Mouse (Mus musculus): Measurements from ENCODE around the gene Tnc.
A peak's percentile ranks its signal among the peaks of the same experiment; 100 is the strongest.

Gene Tnc

DNA sequence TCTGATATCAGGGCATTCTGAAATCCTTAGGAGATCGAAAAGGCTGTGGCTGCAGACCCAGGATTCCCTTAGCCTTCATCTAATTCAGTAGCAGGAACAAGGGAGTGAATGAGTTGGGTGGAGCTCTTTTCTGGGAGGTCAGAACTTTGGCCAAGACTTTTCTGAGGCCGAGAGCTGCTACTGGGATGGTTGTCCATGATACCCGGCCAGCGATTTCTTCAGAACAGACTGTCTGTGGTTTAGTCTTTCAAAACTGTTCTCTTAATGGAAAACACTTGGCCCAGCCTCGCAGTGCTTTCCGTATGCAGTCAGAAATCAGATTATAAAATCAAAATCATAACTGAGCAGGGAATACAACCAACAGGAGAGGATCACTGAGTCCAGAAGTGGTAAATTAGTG is 21.2 kb downstream of the Tnc start:
- no peak for DNase-seq (ENCODE audit: low spot score in 2 of 2)

DNA sequence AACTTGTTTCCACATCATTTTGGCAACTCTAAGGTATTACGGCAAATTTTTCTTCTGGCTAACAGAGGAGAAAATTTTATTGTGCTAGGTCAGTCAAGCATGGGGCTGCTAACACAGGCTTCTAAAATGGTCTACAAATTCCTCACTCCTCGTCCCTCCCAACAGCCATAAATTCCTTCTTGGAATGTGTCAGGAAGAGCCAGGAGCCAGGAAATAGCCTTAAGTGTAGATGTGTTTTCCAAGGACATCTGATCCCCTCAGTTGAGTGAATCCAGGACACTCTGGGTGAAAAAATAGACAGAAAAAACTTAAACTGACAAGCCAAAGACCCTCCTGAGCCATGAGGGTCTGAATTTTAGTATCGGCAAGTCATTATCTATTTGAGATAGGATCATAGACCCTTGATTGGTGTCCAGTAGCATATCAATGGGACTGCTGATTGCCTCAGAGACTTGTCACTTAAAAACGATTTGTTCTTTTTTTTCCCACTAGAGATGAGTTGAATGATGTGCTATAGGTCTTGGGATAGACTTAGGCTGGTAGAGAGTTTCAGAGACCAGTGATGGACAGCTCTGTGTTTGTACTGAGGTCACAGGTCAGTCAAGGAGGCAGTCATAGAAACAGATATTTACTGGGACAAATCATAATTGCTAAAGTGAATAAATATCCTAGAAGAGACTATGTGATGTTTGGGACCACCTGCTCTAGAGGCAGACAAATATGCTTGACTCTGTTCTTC is 22.6 kb downstream of the Tnc start:
- no peak for DNase-seq (ENCODE audit: low spot score in 2 of 2)

- DNase-seq (ENCODE audit: low spot score in 2 of 2): no peak
Observed at GRCm38 (mm10) chr4:64020930-64021589, 25.8 kb downstream of the Tnc start.

DNA sequence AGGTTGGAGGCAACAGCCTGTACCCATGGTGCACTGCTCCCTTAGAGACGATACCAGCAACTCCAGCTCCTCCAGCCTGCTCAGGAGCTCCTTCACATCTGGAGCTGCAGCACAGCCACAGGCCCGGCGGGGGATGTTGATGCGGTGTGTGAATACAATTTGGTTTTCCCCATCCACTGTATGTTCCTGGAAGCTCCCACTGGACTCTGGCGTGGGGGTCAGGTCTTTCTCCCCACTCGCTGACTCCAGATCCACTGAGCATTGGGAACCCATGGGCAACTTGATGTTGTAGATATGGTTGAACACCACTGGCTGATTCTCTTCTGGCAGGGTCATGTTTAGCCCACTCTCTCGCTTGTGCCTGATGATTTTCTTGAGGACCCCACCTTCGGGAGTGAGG is 26.7 kb downstream of the Tnc start:
- DNase-seq (ENCODE audit: low spot score in 2 of 2): no peak

GRCm38 (mm10) chr4:64011308-64011707 is 35.5 kb downstream of the Tnc start:
- no peak for DNase-seq (ENCODE audit: low spot score in 2 of 2)

DNA sequence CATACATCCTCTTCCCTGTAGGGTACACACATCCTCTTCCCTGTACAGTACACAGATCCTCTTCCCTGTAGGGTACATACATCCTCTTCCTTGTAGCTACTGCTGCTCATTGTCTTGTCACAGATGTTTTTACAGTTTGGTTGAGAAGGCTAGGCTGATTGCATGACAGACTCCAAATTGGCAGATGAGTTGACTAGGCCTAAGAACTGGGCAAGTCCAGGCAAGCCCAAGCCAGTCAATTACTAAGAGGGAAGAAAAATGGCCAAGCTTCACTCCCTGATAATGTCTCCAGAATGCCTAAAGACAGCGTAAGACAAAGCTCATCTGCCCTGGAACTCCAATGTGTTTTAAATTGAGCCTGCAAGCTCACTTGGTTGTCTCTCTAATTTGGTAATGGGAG is 36.9 kb downstream of the Tnc start:
- DNase-seq (ENCODE audit: low spot score in 2 of 2): no peak

DNA sequence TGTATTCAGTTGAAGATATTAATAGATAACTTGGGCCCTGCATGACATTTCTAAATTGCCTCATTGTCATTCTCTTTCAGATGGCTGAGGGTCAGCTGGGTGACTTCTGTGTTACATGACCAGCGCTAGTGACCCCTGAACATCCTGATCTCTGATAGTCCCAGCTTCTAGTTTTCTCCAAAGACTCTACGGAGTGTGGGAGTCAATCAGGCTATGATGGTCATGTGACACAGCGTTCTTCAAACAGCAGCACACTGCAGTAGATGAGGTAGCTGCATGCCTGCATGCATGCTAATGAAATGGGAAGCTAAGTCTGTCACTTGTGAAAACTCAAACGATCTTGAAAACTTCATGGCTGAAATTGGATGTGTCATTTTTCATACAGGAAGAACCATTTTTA is 41.6 kb downstream of the Tnc start:
- no peak for DNase-seq (ENCODE audit: low spot score in 2 of 2)

GRCm38 (mm10) chr4:64003677-64004076 is 43.1 kb downstream of the Tnc start:
- no peak for DNase-seq (ENCODE audit: low spot score in 2 of 2)

DNA sequence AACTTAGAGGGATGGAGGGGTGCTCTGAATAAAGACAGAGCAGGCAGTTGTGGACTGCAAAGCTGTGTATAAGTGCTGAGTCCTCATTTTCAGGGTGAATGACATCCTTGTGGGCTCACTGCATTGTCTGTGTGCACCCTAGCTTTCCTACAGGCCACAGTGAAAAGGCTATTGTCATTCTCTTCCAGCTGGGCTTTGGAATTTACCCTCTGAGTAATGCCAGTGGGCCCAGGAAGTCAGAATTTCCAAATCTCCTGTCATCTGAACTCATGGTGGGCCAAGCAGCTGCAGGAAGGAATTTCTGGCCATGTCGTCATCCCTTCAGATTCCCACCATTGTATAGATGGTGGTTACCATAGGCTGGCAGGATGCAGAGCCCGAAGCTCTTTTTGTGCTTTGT is 44.6 kb downstream of the Tnc start:
- no peak for DNase-seq (ENCODE audit: low spot score in 2 of 2)

- DNase-seq (ENCODE audit: low spot score in 2 of 2): no peak
Observed at GRCm38 (mm10) chr4:64000788-64001187, 46.0 kb downstream of the Tnc start.

GRCm38 (mm10) chr4:64000293-64000692 is 46.5 kb downstream of the Tnc start:
- no peak for DNase-seq (ENCODE audit: low spot score in 2 of 2)

- DNase-seq (ENCODE audit: low spot score in 2 of 2): no peak
Observed at GRCm38 (mm10) chr4:63993462-63994113, 53.2 kb downstream of the Tnc start.

GRCm38 (mm10) chr4:63990216-63990615 is 56.6 kb downstream of the Tnc start:
- peak in 1 of 2 experiments; percentile 8 for DNase-seq (ENCODE audit: low spot score in 2 of 2)

DNA sequence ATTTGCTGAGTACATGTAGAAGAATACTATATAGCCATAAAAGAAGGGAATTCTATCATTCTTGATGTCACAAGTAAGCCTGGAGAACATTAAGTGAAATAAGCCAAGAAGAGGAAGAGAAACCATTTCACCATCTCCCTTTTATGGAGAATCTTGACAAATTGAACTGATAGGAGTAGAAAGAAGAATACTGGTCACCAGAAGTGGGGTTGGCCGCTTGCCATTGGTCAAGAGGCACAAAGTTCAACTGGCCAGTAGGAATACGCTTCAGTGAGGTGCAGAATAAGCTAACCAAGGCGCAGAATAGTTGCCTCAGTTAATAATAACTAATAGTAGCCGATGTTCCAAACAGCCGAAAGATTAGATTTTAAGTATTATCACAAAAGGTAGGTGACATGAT is 58.7 kb downstream of the Tnc start:
- DNase-seq (ENCODE audit: low spot score in 2 of 2): no peak

DNA sequence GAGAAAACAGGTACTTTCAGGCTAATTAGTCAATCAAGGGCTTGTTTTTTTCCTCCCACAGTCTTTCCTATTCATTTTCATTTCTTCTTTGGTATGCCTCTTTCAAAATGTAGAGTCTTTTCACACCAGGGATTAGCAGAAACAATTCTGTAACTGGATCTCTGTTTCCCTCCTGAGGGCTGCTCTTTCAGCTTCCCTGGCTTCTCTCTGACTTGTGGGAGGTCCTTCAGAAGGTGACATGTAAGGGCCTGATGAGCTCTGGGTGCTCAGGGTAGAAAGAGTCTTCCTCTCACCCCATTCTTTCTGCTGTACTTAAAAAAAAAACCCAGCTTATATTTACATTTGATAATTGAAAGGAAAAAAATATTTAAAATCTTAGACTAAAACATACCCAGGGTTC is 60.2 kb downstream of the Tnc start:
- no peak for DNase-seq (ENCODE audit: low spot score in 2 of 2)

DNA sequence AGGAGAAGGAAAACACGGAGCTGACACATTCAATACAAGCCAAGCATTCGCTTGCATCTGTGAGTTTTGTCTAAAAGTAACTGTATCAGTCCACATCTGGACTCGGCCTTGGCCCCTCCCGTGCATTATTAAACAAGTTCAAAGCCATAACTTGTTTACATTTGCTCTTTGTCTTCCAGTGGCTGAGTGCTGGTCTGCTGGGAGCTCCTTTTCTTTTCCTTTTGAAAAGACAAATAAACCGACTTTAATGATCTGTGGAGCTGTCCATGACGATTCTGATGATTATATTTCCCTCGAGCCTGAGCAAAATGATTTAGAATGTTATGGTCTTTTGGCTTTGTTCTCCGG is 63.7 kb downstream of the Tnc start:
- DNase-seq (ENCODE audit: low spot score in 2 of 2): no peak

DNA sequence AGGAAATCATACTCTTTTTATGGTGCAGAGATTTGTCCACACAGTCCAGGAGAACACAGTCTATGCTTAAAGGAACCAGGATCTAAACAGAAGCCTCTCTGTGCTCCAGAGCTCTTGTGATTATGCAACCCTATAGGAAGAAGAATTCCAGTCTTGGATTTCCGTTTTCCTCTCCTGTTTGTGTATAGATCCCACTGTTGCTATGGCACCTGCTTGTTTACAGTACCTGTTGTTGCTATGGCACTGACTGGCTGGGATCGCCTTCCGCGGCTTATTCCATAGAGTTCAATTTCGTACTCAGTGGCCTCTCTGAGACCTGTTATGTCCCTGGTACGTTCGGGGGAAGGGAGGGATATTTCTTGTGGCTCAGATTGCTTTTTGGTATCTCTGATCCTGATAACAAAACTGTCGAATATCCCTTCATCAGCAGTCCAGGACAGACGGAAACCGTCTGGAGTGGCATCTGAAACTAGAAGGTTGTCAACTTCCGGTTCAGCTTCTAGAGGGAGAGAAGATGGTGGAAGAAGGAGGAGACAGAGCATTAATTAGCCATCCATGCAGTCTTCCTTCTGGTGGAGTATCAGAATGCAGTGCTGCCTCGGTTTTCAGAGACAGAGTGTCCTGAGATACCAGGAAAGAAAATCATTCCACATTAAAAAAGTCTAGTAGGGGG is 64.3 kb downstream of the Tnc start:
- no peak for DNase-seq (ENCODE audit: low spot score in 2 of 2)

DNA sequence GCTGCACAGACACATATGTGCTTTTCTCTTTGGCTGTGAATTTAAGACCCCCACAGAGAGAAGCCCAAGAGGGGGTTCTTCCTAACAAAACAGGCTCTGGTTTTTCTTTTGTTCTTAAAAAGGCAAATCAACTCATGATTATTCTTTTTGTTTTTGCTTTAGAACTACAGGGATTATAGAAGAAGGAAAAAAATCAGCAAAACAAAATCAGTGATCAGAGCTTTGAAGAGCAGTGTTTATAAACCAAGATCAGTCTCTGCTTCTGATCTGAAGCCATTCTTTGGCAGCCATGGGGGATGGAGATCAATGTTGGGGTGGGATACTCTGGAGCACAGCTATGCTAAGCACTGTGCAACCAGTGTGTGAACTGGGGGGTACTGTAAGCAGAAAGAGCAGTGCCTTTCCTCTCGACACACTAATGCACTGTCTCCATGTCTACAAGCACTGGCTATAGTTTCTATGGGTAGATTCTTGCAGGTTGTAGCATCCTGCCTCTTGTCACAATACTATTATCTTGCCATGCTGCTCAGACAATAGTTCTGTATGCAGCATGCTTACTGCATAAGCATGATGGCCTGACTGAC is 66.5 kb downstream of the Tnc start:
- DNase-seq (ENCODE audit: low spot score in 2 of 2): no peak

- no peak for DNase-seq (ENCODE audit: low spot score in 2 of 2)
Observed at GRCm38 (mm10) chr4:63979635-63980034, 67.2 kb downstream of the Tnc start.

- DNase-seq (ENCODE audit: low spot score in 2 of 2): no peak
Observed at GRCm38 (mm10) chr4:63972536-63972935, 74.3 kb downstream of the Tnc start.

GRCm38 (mm10) chr4:63971762-63972161 is 75.1 kb downstream of the Tnc start:
- DNase-seq (ENCODE audit: low spot score in 2 of 2): no peak

DNA sequence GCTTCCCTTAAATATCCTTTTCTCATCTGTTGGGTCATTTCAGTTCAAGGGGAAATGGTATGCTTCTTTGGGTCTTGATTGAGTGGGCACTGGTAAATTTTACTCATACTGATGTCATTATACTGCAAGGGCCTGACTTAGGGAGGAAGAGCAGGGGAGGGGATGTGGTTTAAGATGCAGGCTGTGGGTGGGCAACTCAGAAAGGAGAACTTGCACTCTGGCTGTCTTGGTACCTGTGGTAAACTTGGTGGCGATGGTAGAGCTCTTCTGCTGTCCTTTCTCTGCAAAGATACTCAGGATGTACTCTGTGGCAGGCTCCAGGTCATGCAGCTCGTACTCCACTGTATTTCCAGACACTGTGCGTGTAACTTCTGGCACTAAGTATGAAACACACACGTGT is 75.9 kb downstream of the Tnc start:
- DNase-seq (ENCODE audit: low spot score in 2 of 2): no peak

Data from right cerebral cortex, adult 2 months (tissue).